Mouse (Mus musculus) liver, embryonic 14.5 days (tissue): ENCODE data around the gene 4930550C14Rik.

Experiments used
- CTCF ChIP-seq: IDR thresholded peaks from 2 replicates; pipeline ENCODE4 v1.5.1; 2016; ENCODE audit warnings: antibody characterized with exemption, low read depth, control low read depth
- EP300 ChIP-seq: IDR thresholded peaks from 2 replicates; pipeline ENCODE4 v1.6.1; 2016; ENCODE audit warnings: antibody characterized with exemption, low read depth

DNA sequence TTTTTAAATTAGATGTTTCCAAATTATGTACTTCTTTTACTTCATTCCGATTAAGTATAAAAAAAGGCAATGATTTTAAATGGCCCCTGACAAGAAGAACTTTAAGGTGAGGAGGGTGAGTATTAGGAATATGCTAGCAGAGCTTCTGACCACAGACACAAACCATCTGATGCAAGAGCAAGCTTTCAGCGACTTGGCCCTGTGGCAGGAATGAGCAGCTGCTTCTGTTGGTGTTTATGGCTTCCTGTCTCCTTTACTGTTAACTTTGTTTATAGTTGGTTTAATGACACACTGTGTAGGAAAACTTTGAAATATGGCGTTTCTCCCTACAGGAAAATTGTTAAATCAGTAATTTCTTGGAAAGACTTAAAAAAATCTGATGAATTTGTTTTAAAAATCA, 25.5 kb downstream of the 4930550C14Rik start:
- no peak for TF ChIP-seq CTCF
- TF ChIP-seq EP300: no peak
